Mouse (Mus musculus) ES-Bruce4 (cell line): ENCODE data around the gene Ntm.

ENCODE experiments used
- CTCF ChIP-seq: IDR thresholded peaks from one replicate; pipeline ENCODE4 v1.8.1; 2011; ENCODE audit warnings: low read depth, low read length
- EP300 ChIP-seq: IDR thresholded peaks from 2 replicates; pipeline ENCODE4 v1.6.1; 2011; ENCODE audit warnings: low read depth, low read length; ENCODE audit not compliant: insufficient read depth

- TF ChIP-seq CTCF (no peak), EP300 (no peak)
Measured at GRCm38 (mm10) chr9:29736031-29736430, 226.9 kb downstream of the Ntm start.
